Mouse (Mus musculus) forebrain, embryonic 16.5 days (tissue): Measurements from ENCODE around the gene Exoc6. TPM values are rescaled to one million over a fixed set of nuclear protein-coding genes. Genes with fewer than 3 reads are reported as not detected.

Experiments used
- ATAC-seq: fragments of 200-750 bp; cut with Nextera tagmentation; 2 replicates; pipeline ENCODE4 v1.8.0; 2017; ENCODE audit warnings: mild to moderate bottlenecking, moderate library complexity
- H3K27ac ChIP-seq: fragments of 300-500 bp; sonication (generic); 2 replicates; pipeline ENCODE4 v1.5.1; 2014; ENCODE audit warnings: low read length, control low read depth
- H3K27me3 ChIP-seq: fragments of 300-500 bp; sonication (generic); replicated peaks from 2 replicates; pipeline ENCODE4 v1.6.1; 2014; ENCODE audit warnings: low read length; ENCODE audit not compliant: control insufficient read depth, insufficient read depth
- H3K36me3 ChIP-seq: fragments of 300-500 bp; sonication (generic); 2 replicates; pipeline ENCODE4 v1.6.1; 2014; ENCODE audit not compliant: control insufficient read depth, insufficient read depth
- H3K4me1 ChIP-seq: fragments of 300-500 bp; sonication (generic); replicated peaks from 2 replicates; pipeline ENCODE4 v1.6.1; 2014; ENCODE audit warnings: low read length; ENCODE audit not compliant: control insufficient read depth, insufficient read depth
- H3K4me2 ChIP-seq: fragments of 300-500 bp; sonication (generic); 2 replicates; pipeline ENCODE4 v1.6.1; 2014; ENCODE audit warnings: mild to moderate bottlenecking, low read length, control low read depth
- H3K4me3 ChIP-seq: fragments of 300-500 bp; sonication (generic); replicated peaks from 2 replicates; pipeline ENCODE4 v1.5.1; 2014; ENCODE audit warnings: mild to moderate bottlenecking, low read length, control low read depth
- H3K9ac ChIP-seq: fragments of 300-500 bp; sonication (generic); replicated peaks from 2 replicates; pipeline ENCODE4 v1.6.1; 2014; ENCODE audit warnings: low read depth, low read length, control low read depth
- H3K9me3 ChIP-seq: fragments of 300-500 bp; sonication (generic); 2 replicates; pipeline ENCODE4 v1.6.1; 2016; ENCODE audit warnings: low read length; ENCODE audit not compliant: control insufficient read depth
- WGBS: fragments of 180-500 bp; shearing (Covaris S2); extraction: QIAGEN DNeasy Blood & Tissue Kit; methylation state at CpG from one replicate; pipeline ENCODE4 v1.1.7; 2014; 5-methylcytosine and 5-hydroxymethylcytosine counted together
- polyA plus RNA-seq: library from polyadenylated mRNA; unstranded; fragments of >200 nt; fragmentation: Nextera tagmentation; extraction: Ambion mirVana; gene quantifications from 2 replicates; pipeline ENCODE4 v1.2.1, GENCODE M21; 2015

The Exoc6 gene
- 28.3 and 30.1 TPM in 2 replicates for polyA plus RNA-seq

- H3K4me3 ChIP-seq = peak within 1 kb of the TSS; percentile 90
- H3K9me3 ChIP-seq = no peaks in the 10 kb centered on the region
- peak within 1 kb of the TSS; percentile 69 for H3K27ac ChIP-seq
- peaks cover 9% of the 10 kb centered on the region; the same call in 1 of the 2 replicates for H3K4me1 ChIP-seq
- H3K36me3 ChIP-seq = no peaks in the 10 kb centered on the region
- 0 out of 2 replicates have a peak, but pooled peaks cover 3% of the 10 kb centered on the region for H3K27me3 ChIP-seq
- peak within 1 kb of the TSS; percentile 55 for H3K4me2 ChIP-seq
- peak within 1 kb of the TSS; percentile 88 for H3K9ac ChIP-seq
- WGBS = under 1% methylated on average over 58 of the region's 89 CpGs
- ATAC-seq = peak; percentile 89
Measured at GRCm38 (mm10) chr19:37550101-37551039, at the start of gene Exoc6. Exoc6 (plus strand) TSS chr19:37550418.

- Histone ChIP-seq H3K9ac (no peak overlapping the region), H3K27ac (no peak overlapping the region), H3K4me1 (no peaks in the 10 kb centered on the region), H3K9me3 (no peaks in the 10 kb centered on the region), H3K36me3 (no peaks in the 10 kb centered on the region), H3K27me3 (no peaks in the 10 kb centered on the region), H3K4me3 (no peak overlapping the region), H3K4me2 (no peak overlapping the region)
- WGBS = 77% methylated on average over 8 of the region's 8 CpGs
- no peak for ATAC-seq
Measured at GRCm38 (mm10) chr19:37502996-37503395, 47.2 kb upstream of the Exoc6 start.

DNA sequence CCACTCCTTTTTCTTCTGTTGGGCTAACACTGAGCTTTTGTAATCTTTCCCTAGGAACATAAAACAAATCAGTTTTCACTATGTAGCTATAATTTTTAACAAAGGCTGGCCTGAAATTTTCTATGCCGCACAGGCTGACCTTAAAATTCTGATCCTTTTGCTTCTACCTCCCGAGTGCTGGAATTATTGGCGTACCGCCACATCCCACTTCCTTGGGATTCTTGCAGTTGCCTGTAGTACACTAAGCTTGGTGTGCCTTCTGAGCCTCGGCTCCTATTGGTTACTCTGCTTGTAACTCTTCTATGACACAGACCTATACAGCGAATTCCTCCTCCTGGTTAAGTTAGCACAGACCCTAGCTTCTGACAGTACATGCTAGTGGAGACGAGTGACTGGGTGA, 44.2 kb upstream of the Exoc6 start:
- H3K9me3 ChIP-seq = no peaks in the 10 kb centered on the region
- ATAC-seq = no peak
- 77% methylated on average over 7 of the region's 7 CpGs for WGBS
- H3K4me2 ChIP-seq = no peak overlapping the region
- H3K4me3 ChIP-seq = no peak overlapping the region
- no peak overlapping the region for H3K27ac ChIP-seq
- H3K36me3 ChIP-seq = no peaks in the 10 kb centered on the region
- H3K27me3 ChIP-seq = no peaks in the 10 kb centered on the region
- H3K9ac ChIP-seq = no peak overlapping the region
- H3K4me1 ChIP-seq = no peaks in the 10 kb centered on the region

- H3K4me2 ChIP-seq = no peak overlapping the region
- ATAC-seq = no peak
- no peak overlapping the region for H3K4me3 ChIP-seq
- H3K27me3 ChIP-seq = no peaks in the 10 kb centered on the region
- WGBS = 64% methylated on average over 4 of the region's 5 CpGs
- H3K36me3 ChIP-seq = no peaks in the 10 kb centered on the region
- H3K4me1 ChIP-seq = no peaks in the 10 kb centered on the region
- H3K9me3 ChIP-seq = no peaks in the 10 kb centered on the region
- no peak overlapping the region for H3K9ac ChIP-seq
- H3K27ac ChIP-seq = no peak overlapping the region
Measured at GRCm38 (mm10) chr19:37506614-37507013, 43.6 kb upstream of the Exoc6 start.

DNA sequence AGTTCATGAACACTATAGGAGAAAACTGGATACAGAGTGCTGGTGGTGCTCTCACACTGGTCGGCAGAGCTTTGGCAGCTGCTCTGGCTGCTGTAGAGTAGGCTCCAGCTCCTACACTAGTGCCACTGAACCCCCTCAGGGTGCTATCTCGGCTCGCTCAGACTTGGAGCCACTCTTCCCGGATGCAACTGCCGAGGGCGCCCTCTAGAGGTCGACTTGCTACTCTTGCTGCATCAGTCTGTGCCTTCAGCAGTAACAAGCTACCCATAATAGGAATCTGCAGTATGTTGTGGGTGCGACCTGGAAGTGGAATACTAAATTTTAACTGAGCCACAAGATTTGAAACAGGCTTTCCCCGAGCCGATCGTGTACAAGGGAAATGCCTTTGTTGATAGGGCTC, 40.5 kb upstream of the Exoc6 start:
- 16% methylated on average over 11 of the region's 11 CpGs for WGBS
- no peak overlapping the region for H3K27ac ChIP-seq
- H3K27me3 ChIP-seq = no peaks in the 10 kb centered on the region
- no peaks in the 10 kb centered on the region for H3K9me3 ChIP-seq
- no peak for ATAC-seq
- H3K36me3 ChIP-seq = no peaks in the 10 kb centered on the region
- H3K4me3 ChIP-seq = no peak overlapping the region
- no peak overlapping the region for H3K9ac ChIP-seq
- no peaks in the 10 kb centered on the region for H3K4me1 ChIP-seq
- no peak overlapping the region for H3K4me2 ChIP-seq

- no peak for ATAC-seq
- H3K4me2 ChIP-seq = no peak overlapping the region
- H3K9me3 ChIP-seq = no peaks in the 10 kb centered on the region
- H3K27ac ChIP-seq = no peak overlapping the region
- H3K9ac ChIP-seq = no peak overlapping the region
- no peak overlapping the region for H3K4me3 ChIP-seq
- WGBS = 61% methylated on average over 7 of the region's 7 CpGs
- H3K4me1 ChIP-seq = no peaks in the 10 kb centered on the region
- H3K27me3 ChIP-seq = no peaks in the 10 kb centered on the region
- no peaks in the 10 kb centered on the region for H3K36me3 ChIP-seq
Measured at GRCm38 (mm10) chr19:37514811-37515292, 35.4 kb upstream of the Exoc6 start.

GRCm38 (mm10) chr19:37517419-37517818, 32.8 kb upstream of the Exoc6 start:
- H3K4me1 ChIP-seq = no peaks in the 10 kb centered on the region
- no peaks in the 10 kb centered on the region for H3K27me3 ChIP-seq
- ATAC-seq = no peak
- H3K4me2 ChIP-seq = no peak overlapping the region
- H3K36me3 ChIP-seq = no peaks in the 10 kb centered on the region
- H3K9me3 ChIP-seq = no peaks in the 10 kb centered on the region
- no peak overlapping the region for H3K27ac ChIP-seq
- H3K9ac ChIP-seq = no peak overlapping the region
- 88% methylated on average over 7 of the region's 7 CpGs for WGBS
- H3K4me3 ChIP-seq = no peak overlapping the region

DNA sequence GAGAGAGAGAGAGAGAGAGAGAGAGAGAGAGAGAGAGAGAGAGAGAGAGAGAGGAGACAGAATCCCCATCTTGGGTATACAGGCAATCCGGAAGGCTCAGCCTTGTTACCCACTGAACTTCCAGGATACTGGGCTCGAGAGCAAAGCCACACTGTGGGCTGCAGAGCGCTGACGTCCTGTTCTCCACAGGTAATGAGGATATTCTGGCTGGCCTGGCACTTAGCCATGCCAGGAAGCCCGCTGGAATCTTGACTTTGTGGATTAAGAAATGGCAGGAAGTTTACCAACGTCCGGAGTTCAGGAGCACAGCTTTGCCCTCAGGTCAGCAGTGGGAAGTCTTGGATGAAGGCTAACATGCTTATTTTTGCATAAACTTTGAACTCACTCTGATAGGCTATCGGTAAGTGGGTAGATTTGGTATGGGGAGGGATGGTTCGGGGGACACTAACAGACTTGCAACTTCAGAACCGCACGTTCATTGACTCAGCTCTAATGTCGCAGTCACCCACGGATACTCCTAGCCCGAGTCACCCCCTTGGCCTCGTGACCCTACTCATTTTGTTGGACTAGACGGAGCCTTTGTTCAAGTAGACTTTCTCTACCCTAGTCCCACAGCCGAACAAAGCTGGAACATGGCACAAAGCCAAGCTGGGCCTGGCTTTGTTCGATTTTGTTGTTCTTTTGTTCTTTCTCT, 29.3 kb upstream of the Exoc6 start:
- Histone ChIP-seq H3K36me3 (no peaks in the 10 kb centered on the region), H3K4me3 (no peak overlapping the region), H3K27ac (no peak overlapping the region), H3K4me2 (no peak overlapping the region), H3K9ac (no peak overlapping the region), H3K4me1 (no peaks in the 10 kb centered on the region), H3K27me3 (no peaks in the 10 kb centered on the region), H3K9me3 (no peaks in the 10 kb centered on the region)
- ATAC-seq = no peak
- 60% methylated on average over 18 of the region's 18 CpGs for WGBS

- no peak overlapping the region for H3K4me3 ChIP-seq
- H3K4me2 ChIP-seq = no peak overlapping the region
- no peak for ATAC-seq
- H3K4me1 ChIP-seq = no peaks in the 10 kb centered on the region
- H3K36me3 ChIP-seq = no peaks in the 10 kb centered on the region
- H3K27me3 ChIP-seq = no peaks in the 10 kb centered on the region
- H3K9ac ChIP-seq = no peak overlapping the region
- no peaks in the 10 kb centered on the region for H3K9me3 ChIP-seq
- 59% methylated on average over 2 of the region's 2 CpGs for WGBS
- no peak overlapping the region for H3K27ac ChIP-seq
Measured at GRCm38 (mm10) chr19:37521434-37521781, 28.8 kb upstream of the Exoc6 start.
